Mouse (Mus musculus) MEL-GATA-1-ER (cell line): ENCODE measurements around the gene 1700025G04Rik.

Source experiments
- DNase-seq: peaks from one replicate; pipeline ENCODE4 v3.0.0-alpha.2; 2012; ENCODE audit warnings: low read depth; ENCODE audit errors: extremely low read depth

The 1700025G04Rik gene

DNA sequence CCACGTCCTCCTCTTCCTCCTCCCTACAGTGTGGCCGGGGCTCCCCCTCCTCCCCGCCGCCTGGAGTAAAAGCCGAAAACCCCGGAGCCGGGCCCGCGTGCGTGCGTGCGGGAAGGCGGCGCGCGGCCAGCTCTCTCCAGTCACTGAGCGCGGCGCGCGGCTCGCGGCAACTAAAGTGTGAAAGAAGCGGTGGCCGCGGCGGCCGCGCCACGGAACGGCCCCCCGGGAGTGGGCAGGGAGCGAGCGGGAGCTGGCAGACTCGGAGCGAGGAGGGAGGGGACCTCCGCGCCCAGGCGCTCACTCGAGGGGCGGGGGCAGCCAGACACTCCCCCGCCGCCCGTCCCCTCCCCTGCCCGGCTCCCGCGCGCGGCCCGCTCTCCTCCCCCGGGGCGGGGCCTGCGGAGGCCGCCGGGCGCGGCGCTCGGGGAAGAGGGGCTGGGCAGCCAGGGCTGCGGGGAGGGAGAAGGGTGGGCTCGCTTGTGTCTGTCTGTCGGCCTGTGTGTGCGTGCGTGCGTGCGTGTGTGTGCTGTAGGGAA is at the start of gene 1700025G04Rik:
TSS of gene 1700025G04Rik (minus strand) at position 108 of the 536 bp plus-strand sequence.
- no peak for DNase-seq

DNA sequence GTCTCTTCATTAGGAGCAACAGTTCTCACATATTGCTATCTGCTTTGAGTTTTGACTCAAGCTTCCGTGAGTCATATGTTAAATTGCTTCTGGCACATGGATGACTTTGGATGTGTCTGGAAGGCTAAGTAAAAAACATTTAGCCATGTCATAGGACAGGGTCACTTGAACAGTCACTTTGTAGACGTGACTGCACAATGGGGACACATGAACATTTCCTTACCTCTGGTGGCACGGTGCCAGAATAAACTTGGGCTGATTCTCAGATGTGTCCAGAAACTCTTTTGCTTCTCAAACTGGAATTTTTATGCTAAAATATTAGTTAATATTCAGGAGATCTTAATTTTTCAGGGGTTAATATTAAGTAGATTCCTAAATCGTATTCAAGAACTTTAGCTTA is 49.6 kb upstream of the 1700025G04Rik start:
- no peak for DNase-seq

DNA sequence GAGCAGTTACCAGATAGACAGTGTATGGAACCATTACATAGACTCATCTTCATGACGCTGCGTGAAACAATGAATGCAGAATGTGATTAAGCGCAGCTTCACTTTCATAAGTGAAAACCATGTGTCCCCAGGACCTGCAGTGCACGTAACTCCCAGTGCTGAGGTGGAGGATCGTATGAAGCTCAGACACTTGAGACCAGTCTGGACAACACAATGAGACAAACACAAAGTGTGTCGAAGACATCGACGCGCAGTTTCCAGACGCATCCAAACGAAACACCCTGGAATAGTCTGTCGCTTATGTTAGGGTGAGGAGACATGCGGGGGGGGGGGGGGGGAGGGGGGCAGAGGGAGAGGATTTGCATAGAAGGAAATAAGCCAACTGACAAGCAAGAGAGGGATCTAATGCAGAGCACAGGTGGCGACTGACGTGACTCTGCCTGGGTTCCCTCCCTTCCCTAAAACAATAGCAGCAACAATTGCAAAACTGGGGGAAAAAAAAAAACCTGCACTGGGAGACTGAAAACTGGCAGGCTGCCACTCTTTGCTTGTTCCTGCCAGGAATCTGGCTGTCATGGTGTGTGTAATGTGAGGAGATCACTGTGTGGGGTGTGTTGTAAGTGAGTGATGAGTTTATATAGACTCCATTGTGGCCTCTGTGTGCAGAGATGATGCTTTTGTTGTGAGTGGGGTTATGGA is 40.3 kb upstream of the 1700025G04Rik start:
- DNase-seq, result no peak

DNA sequence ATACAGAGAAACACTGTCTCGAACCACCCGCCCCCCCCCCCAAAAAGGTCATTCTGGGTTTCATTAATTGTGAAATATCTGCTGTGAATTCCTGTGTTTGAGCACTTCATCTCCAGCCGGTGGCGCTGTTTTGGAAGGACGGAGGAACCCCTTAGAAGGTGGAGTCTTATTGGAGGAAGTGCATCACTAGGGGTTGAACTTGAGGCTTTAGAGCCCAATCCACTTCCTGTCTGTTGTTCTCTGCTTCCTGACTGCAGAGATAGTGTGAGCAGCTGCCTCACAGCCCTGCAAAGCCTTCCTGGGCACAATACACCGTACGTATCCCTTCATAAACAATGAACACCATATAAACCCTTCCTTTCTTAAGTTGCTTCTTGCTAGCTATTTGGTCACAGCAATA is 35.5 kb upstream of the 1700025G04Rik start:
- DNase-seq, result no peak

DNA sequence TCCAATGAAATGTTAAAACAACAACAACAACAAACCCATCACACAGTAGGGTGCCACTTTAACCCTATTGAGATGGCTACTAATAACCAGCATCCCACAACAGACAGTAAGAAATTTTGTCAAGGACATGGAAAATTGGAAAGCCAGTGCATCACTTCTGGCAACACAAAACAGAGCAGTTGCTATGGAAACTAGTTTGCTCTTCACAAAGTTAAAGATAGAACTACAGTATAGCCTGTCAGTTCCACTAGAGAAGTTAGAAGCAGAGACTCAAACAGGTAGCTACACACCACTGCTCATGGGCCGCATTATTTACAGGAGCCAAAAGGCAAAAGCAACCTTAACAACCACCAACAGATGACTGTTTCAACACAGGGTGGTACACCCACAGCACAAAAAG is 20.2 kb upstream of the 1700025G04Rik start:
- no peak for DNase-seq

DNA sequence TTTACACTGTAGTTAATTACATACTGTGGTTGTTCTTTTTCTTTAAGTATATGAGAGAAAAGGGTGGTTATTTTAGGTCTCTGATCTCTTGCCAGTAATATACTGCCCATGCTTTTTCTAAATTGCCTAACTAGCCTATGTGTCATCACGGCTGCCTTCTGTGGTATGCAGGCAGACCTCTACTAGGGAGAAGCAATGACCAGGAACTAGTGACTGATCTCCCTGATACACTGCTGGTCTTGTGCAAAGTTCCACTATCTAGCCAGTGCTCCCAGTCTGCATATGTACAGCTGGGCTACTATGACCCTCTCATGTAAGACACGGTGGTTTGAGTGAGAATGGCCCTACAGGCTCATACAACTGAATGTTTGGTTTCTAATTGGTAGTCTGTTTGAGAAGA is 16.2 kb upstream of the 1700025G04Rik start:
- no peak for DNase-seq

DNA sequence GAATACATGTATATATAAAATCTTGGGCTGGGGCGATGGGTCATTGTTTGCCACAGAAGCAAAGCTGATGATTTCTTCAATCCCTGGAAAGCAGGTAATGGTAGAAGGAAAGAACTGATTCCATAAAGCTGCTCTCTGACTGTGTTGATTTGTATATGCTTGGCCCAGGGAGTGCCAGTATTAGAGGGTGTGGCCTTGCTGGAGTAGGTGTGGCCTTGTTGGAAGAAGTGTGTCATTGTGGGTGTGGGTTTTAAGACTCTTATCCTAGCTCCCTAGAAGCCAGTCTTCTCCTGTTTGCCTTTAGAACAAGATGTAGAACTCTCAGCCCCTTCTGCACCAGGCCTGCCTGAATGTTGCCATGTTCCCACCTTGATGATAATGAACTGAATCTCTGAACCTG is 15.3 kb upstream of the 1700025G04Rik start:
- no peak for DNase-seq

DNA sequence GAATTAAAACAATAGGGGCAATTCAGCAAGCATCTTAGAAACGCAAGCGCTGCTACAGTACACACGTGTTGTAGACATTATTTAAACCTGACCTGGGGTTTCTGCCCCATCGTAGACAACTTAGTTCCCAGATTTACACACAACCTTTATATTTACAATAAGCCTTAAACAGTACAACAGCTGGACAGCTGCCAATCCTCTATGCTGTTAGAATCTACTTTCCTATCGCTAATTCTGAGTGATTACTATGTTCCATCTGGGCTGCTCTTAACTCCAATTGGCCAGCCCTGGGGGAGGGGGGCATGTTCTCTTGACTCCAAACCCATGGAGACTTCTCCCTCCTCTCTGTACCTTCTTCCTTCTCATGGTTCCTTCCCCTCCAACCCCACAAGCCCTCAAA is 11.8 kb upstream of the 1700025G04Rik start:
- DNase-seq, result no peak

DNA sequence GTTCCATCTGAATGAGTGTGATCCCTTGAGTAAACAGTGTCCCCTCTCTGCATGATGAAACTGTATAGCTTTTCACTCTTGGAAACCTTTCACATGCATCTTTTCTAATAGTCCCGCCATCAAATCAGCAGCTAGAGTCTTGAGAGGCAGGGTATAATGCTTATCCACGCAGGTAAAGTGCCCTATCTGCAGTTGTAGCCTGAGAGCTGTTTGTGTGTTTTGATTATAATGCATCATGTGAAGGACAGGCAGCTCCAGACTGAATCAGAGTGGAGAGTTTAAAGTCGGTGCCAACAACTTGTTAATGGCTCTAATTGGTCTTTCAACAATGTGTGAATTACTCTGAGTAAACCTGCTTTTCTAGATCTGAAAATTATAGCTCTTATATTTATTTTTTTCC is 6.1 kb upstream of the 1700025G04Rik start:
- no peak for DNase-seq

DNA sequence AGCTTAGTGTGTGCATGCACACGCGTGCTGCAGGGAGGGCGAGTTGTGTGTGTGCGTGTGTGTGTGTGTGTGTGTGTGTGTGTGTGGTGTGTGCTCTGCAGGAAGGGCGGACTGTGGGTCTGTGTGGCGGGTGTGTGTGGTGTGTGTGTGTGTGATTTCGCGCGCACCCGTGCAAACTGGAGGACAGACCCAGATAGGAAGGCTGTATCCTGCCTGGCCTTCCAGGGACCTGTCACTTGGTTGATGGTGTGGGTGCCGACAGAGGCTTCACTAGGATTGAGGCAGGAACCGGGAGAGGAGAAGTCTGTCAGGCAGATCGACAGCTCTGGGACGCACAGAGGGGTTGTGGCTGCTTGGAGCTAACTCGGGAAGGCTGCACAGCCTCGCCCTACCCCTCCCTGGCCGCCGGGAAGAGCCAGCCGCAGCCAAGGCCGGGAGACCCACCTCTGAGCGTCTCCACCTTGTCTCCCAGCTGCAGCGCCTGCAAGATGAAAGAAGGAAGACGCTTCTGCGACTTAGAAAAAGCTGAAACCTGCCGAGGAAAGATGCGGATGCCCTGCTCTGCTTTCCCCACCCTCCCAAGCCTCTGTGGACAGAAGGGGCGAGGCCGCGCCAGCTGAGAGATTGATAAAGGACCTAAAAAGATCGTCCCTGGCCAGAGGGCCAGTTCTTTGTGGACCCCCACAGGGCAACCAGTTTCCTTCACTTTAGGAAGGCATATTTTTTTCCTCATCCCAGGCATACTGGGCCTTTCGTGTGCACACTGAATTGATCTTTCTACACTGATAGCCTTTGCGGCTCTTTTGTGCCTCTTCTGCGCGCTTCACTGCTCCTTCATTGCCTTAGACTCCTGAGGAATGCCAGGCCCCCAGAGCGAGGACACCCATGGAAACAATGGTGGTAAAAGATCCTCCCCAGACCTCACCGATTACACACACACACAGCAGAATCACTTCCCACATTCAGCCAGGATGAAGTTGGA is 930 bp upstream of the 1700025G04Rik start:
- no peak for DNase-seq

DNA sequence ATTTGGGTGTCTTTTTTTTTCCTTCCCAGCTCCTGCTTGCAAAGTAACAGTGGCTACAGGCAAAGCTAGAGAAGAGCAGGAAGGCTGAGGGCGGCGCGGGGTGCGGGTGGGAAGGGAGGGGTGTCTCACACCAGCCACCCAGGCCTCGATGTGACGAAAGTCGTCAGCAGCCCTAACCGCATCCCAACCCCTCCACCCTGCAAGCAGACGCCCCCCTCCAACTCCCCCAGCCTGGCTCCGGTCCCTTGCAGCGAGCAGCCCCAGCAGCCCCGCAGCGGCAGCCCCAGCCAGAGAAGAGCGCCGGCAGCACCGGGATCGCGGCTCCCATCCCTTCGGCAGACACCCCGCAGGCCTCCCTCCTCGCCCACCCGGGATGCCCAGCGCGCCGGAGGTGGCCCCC is 399 bp downstream of the 1700025G04Rik start:
- no peak for DNase-seq

DNA sequence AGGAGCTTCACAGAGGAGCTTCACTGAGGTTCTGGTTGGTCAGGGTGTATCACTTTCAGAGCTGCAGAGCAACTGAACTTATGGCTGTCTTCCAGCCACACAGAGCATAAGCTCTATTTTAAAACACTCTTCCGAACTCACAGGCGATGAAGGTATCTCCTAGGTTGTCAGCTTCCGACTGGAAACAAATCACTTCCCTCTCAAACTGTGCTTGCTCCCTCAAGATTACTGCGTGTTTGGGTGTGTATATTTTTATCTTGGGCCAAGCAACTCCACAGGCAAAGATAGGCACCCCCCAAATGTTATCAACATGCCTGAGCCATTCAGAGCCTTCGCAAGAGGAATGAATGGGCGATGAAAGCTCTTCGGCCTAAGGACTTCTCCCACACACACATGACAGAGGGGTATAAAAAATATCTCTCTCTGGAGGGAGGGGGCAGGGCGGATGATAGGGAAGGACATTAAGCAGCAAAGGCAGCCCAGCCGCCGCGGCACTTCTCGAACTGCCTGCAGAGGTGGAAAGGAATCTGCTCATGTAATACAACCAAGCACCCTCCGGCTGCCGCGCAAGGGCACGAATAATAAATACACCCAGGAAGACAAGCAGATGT is 1.0 kb downstream of the 1700025G04Rik start:
- peak; percentile 78 for DNase-seq

DNA sequence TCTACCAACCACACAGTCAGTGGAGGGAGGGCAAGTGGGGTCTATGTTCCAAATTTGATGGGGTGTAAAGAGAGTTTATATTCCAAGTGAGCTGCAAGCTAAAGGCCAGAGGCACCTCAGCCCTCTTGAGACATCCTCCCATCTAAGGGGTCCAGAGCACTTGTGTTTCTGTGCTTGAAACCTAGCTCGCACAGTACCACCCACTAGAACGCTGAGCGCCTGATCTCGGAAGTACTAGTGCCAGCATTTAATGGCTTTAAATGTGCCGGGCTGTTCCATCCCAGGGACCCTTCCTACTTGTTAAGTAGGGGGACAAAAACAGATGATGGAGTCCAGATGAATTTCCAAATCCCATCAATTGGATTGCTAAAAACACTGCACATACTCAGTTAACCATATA is 1.9 kb downstream of the 1700025G04Rik start:
- no peak for DNase-seq

DNA sequence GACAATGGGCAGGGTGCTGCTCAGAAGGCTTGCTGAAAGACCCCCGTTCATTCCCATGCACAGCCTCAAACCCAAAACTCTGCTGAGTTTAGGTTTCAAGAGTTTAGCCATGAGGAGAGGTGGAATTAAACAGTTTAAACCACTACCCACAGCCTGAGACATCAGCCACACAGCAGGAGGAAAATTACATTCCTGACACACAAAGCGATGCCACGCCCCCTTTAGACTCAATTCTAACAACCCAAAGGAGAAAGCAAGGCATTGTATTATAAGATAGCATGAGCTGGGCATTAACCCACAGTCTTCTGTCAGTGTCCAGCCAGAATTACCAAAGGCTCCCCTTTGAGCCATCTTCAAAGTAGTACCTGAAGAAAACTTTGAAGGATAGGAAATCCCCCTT is 3.0 kb downstream of the 1700025G04Rik start:
- no peak for DNase-seq

DNA sequence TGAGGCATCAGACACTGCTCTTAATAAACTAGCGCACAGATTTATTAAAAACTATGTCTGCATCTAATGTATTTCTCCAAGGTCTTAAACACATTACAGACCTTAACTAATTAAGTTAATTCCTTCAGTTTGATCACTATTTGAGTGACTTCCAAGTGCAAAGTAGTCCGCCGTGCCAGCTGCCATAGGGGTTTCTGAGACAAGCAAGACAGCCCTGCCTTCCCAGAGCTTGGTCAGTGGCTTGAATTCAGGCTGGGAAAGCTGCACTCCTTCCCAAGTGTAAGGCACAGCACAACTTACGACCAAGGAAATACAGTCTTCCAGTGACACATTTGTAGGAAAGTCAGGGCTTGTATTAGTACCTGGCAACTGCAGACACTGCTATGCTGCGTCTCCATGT is 4.4 kb downstream of the 1700025G04Rik start:
- no peak for DNase-seq

DNA sequence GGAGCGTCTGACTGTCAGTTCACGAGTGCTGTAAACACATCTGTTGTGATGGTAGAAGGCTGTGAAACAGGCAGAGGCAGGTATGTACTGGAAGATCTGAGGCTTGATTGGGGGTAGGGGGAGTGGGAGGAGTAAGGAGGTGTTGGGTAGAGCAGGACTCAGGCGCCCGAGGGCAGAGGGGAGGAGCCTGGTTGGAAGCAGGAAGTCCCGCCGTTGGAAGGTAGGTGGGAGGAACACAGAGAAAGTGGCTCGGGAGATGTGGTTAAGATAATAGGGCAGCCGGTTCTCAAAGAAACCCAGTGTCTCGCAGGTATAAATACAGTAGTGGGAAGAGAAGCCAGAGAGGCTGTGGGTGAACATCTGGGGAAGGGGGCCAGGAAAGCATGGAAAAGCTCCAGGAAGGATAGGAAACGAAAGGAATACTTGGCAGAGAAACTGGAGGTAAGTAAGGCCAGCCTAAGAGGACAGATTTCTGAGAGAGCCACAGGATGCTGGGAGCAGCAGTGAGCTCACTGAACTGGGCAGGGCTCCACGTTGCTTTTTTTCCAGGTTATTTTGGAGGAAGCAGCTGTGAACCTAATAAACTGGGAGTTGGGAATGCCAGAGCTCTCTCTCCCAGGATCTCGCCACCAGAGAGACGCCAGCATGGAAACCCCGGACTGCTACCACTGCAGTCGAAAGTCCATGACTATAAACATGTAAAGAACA is 5.1 kb downstream of the 1700025G04Rik start:
- no peak for DNase-seq

DNA sequence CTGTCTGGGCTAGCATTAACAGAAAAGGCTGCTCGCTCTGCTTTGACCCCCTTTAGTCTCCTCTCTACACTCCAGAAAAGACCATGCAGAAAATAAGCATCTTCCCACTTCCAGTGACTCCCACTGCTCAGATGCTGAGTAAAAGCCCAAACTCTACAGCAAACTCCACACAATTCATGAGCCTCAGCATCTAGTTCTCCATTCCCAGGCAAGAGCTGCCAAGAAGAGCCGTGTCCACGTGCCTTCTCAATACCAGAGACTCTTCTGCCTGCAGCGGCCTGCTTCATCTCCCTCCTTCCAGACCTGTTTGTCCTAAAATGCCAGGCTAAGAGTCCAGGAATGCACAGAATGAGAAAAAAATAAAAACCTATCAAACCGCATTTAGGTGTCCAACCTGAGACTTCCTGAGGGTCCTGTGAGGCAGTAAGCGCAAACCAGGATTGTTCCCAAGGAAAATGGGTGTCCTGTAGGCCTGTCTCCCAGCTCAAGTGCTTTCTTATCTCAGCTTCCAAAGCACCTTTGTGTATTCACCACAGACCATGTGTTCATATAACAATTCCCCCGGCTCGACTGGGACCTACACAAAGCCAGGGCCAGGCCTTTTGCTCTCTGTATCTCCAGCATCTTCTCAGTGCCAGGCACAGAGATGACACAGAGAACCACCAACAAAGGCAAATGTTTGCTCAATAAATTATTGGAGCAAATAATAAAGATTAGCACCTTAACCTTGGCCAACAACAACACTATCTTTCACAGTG is 7.8 kb downstream of the 1700025G04Rik start:
- DNase-seq, result no peak

DNA sequence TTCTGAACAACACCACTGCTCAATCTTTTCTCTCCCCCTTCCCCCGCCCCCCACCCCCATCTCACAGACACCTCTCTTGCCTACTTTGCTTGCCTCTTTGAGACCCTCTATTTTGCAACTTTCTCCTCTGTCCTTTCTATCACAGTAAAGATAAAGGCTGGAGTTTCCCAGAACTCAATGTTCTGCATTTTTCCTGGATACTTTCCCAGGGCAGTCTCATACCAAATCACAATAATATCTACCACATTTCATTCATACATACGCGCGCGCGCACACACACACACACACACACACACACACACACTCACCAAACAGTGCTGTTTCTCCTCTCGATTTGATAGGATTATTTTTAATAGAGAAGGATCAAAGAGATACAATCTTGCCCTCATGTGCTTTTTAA is 8.8 kb downstream of the 1700025G04Rik start:
- no peak for DNase-seq

DNA sequence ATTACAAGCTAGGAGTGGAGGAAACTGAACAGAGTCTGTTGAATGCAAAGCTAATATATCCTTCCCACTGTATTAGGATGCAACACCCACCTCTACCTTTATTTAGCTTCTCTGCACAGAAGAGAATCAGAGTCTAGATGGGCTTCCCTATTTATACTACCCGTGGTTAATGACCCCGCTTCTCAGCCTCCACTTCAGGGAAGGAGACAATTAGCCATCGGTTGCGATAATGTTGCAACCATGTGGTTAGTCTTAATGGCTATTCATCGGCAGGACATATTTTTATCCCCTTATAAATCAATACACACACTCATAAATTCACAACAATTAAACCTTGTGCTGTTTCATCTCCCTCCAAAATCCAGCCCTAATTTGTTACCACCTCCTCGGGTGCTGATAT is 9.7 kb downstream of the 1700025G04Rik start:
- DNase-seq, result no peak

DNA sequence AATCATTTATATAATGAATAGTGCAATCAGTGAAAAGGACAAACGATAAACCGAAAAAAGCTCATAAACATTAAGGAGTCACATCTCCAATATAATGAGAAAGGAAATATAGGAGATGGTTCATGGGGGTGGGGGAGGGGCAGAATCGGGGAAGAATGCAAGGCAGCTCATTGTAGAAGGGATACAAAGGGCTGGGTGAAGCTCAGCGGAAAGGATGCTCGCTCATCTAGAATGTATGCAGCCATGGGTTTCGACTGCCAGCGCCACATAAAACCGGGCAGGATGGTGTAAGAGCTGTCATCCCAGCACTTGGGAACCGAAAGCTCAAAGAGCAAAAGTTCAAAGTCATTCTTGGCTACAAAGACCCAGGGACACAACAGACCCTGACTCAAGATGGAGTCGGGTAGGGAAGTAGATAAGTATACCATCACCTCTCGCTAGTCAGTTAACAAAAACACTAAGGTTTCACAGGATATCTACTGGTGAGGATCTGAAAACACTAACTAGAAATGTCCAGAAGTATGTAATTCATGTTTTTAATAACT is 12.7 kb downstream of the 1700025G04Rik start:
- no peak for DNase-seq
